Mouse (Mus musculus): Measurements from ENCODE around the gene Kif19a.

Gene Kif19a

GRCm38 (mm10) chr11:114785892-114786291, 20.7 kb downstream of the Kif19a start:
- no peak for DNase-seq

- peak; percentile 46 to 50 for DNase-seq
These were observed 21.1 kb downstream of the Kif19a start for GRCm38 (mm10) chr11:114786326-114786725.

- no peak for DNase-seq
These were observed 22.4 kb downstream of the Kif19a start for GRCm38 (mm10) chr11:114787611-114788010.

- peak; percentile 90 to 91 for DNase-seq
These were observed 24.0 kb downstream of the Kif19a start for GRCm38 (mm10) chr11:114789061-114789714.

- no peak for DNase-seq
These were observed 24.5 kb downstream of the Kif19a start for GRCm38 (mm10) chr11:114789716-114790115.

- DNase-seq, result no peak
These were observed 25.0 kb downstream of the Kif19a start for GRCm38 (mm10) chr11:114790171-114790570.

- DNase-seq, result no peak
These were observed 25.7 kb downstream of the Kif19a start for GRCm38 (mm10) chr11:114790841-114791240.

- no peak for DNase-seq
These were observed 26.2 kb downstream of the Kif19a start for GRCm38 (mm10) chr11:114791351-114791889.

GRCm38 (mm10) chr11:114791891-114792411, 26.8 kb downstream of the Kif19a start:
- DNase-seq, result no peak

- DNase-seq, result no peak
These were observed 27.8 kb downstream of the Kif19a start for GRCm38 (mm10) chr11:114792931-114793494.

GRCm38 (mm10) chr11:114793868-114794545, 28.8 kb downstream of the Kif19a start:
- no peak for DNase-seq

- no peak for DNase-seq
These were observed 29.5 kb downstream of the Kif19a start for GRCm38 (mm10) chr11:114794691-114795090.

- DNase-seq, result peak; percentile 55 to 57
These were observed 30.1 kb downstream of the Kif19a start for GRCm38 (mm10) chr11:114795231-114795746.

GRCm38 (mm10) chr11:114795848-114796322, 30.7 kb downstream of the Kif19a start, which contains the start of gene Btbd17:
Gene Btbd17 (minus strand): TSS chr11:114795945.
- DNase-seq, result no peak

GRCm38 (mm10) chr11:114797176-114797575, 32.0 kb downstream of the Kif19a start:
- no peak for DNase-seq

GRCm38 (mm10) chr11:114797981-114798380, 32.8 kb downstream of the Kif19a start:
- DNase-seq, result peak; percentile 37 to 45

GRCm38 (mm10) chr11:114798624-114799023, 33.4 kb downstream of the Kif19a start, which contains the start of gene Gpr142:
Gene Gpr142 (plus strand): TSS chr11:114798924.
- DNase-seq, result no peak

- DNase-seq, result no peak
These were observed 36.7 kb downstream of the Kif19a start for GRCm38 (mm10) chr11:114801906-114802305.

GRCm38 (mm10) chr11:114802540-114803267, 37.5 kb downstream of the Kif19a start:
- no peak for DNase-seq

- no peak for DNase-seq
These were observed 38.8 kb downstream of the Kif19a start for GRCm38 (mm10) chr11:114803990-114804389.

- no peak for DNase-seq
These were observed 41.8 kb downstream of the Kif19a start for GRCm38 (mm10) chr11:114807025-114807424.

Data from B cell, adult 2 months (primary cell).